8 mouse cellular contexts compared by ENCODE assay signal in genomic region chr19:23447221-23447987, GRCm38 (mm10). TPM values are rescaled to one million over a fixed set of nuclear protein-coding genes. Genes with fewer than 3 reads are reported as not detected.
A peak's percentile ranks its signal among the peaks of the same experiment; 100 is the strongest.
DNase-seq lines count a peak whose midpoint lies in the region; ATAC-seq and TF ChIP-seq lines count a peak whose summit lies in the region.

No protein-coding gene starts in this region.

- DNase-seq in spleen, adult 2 months (ENCODE audit: low read depth in 1 of 2, low spot score in 2 of 2) = no peak
- DNase-seq in spleen, postnatal 4 days (ENCODE audit: low spot score in 2 of 2) = no peak
- peak; percentile 18 for DNase-seq in cerebellum, adult 9-11 months
- DNase-seq in gastrocnemius, adult 2 months = peak; percentile 38
- DNase-seq in intestine, embryonic 14.5 days (ENCODE audit: low spot score) = peak; percentile 72
- peak; percentile 20 to 28 for DNase-seq in lung, adult 18-20 months
- DNase-seq in spleen, postnatal 10 days (ENCODE audit: low spot score in 2 of 2) = no peak

- no peaks in the 10 kb centered on the region for H3K36me3 ChIP-seq in spleen, adult 2 months (ENCODE audit: control insufficient read depth, insufficient read depth, low read length)
- no peaks in the 10 kb centered on the region for H3K36me3 ChIP-seq in intestine, embryonic 14.5 days (ENCODE audit: control insufficient read depth, insufficient read depth, low read length)
- no peaks in the 10 kb centered on the region for H3K36me3 ChIP-seq in neural tube, embryonic 12.5 days

- no peaks in the 10 kb centered on the region for H3K9me3 ChIP-seq in intestine, embryonic 14.5 days (ENCODE audit: control insufficient read depth, low read length)
- no peaks in the 10 kb centered on the region for H3K9me3 ChIP-seq in neural tube, embryonic 12.5 days

- H3K9ac ChIP-seq in intestine, embryonic 14.5 days (ENCODE audit: low read length) = peak overlapping the region; percentile 29
- peak overlapping the region; percentile 48 for H3K9ac ChIP-seq in neural tube, embryonic 12.5 days

- no peak for TF ChIP-seq CTCF in spleen, adult 2 months (IDR thresholded peaks at IDR 0.05; ENCODE audit: extremely low read depth, insufficient read depth, insufficient read length, insufficient replicate concordance)
- peak; percentile 28 for TF ChIP-seq CTCF in gastrocnemius, adult 2 months (IDR thresholded peaks at IDR 0.05)

- H3K27me3 ChIP-seq in spleen, adult 2 months (ENCODE audit: control insufficient read depth, insufficient read depth, low read length) = no peaks in the 10 kb centered on the region
- no peaks in the 10 kb centered on the region for H3K27me3 ChIP-seq in intestine, embryonic 14.5 days (replicated peaks; ENCODE audit: control insufficient read depth, insufficient read depth, low read length)
- 0 out of 2 replicates have a peak, but pooled peaks cover 8% of the 10 kb centered on the region for H3K27me3 ChIP-seq in neural tube, embryonic 12.5 days (replicated peaks)

- peak; percentile 47; the same call in 1 of the 2 replicates for ATAC-seq in intestine, embryonic 14.5 days (replicated peaks; ENCODE audit: low FRiP score, low TSS enrichment, low read depth)
- peak; percentile 81 for ATAC-seq in neural tube, embryonic 12.5 days (ENCODE audit: low FRiP score, low read depth)

- no peak for TF ChIP-seq POLR2A in spleen, adult 2 months (IDR thresholded peaks at IDR 0.05; ENCODE audit: low read depth, low read length)

- intact Hi-C loops in gastrocnemius, adult 2 months (cut with DNase I) = no loop called here

- peak overlapping the region; percentile 50; the same call in 1 of the 2 replicates for H3K4me3 ChIP-seq in spleen, adult 2 months (ENCODE audit: extremely low read depth, insufficient read depth, insufficient read length)
- H3K4me3 ChIP-seq in gastrocnemius, adult 2 months = peak overlapping the region; percentile 76
- H3K4me3 ChIP-seq in intestine, embryonic 14.5 days (ENCODE audit: low read depth, low read length) = peak overlapping the region; percentile 48
- H3K4me3 ChIP-seq in neural tube, embryonic 12.5 days = peak overlapping the region; percentile 39

- peak overlapping the region; percentile 97 for H3K4me2 ChIP-seq in intestine, embryonic 14.5 days (ENCODE audit: low read length)
- H3K4me2 ChIP-seq in neural tube, embryonic 12.5 days (replicated peaks) = peak overlapping the region; percentile 94

- H3K4me1 ChIP-seq in spleen, adult 2 months (ENCODE audit: control insufficient read depth, insufficient read depth, insufficient read length) = peaks cover 8% of the 10 kb centered on the region
- peaks cover 4% of the 10 kb centered on the region; the same call in 1 of the 2 replicates for H3K4me1 ChIP-seq in intestine, embryonic 14.5 days (replicated peaks; ENCODE audit: control insufficient read depth, insufficient read depth, low read length)
- H3K4me1 ChIP-seq in neural tube, embryonic 12.5 days = peaks cover 18% of the 10 kb centered on the region

- no peak overlapping the region for H3K27ac ChIP-seq in spleen, adult 2 months (ENCODE audit: insufficient read depth, low read length)
- peak overlapping the region; percentile 69 for H3K27ac ChIP-seq in gastrocnemius, adult 2 months
- no peak overlapping the region for H3K27ac ChIP-seq in intestine, embryonic 14.5 days (ENCODE audit: low read depth)
- no peak overlapping the region for H3K27ac ChIP-seq in neural tube, embryonic 12.5 days

- WGBS in spleen, adult 2 months = 4% methylated on average over 23 of the region's 23 CpGs
- 2% methylated on average over 23 of the region's 23 CpGs for WGBS in intestine, embryonic 14.5 days
- WGBS in neural tube, embryonic 12.5 days = 1% methylated on average over 23 of the region's 23 CpGs

RNA-seq across cellular contexts. Expression of gene Mamdc2, which starts 0.8 kb away (rescaled TPM):
- polyA plus RNA-seq in spleen, adult 2 months (2012; rRNA removed) = 0.35 TPM in 2 replicates
- total RNA-seq in gastrocnemius, adult 2 months (2021) = 1 to 10 TPM; 1.1 TPM
- 2.7 and 3.6 TPM in 2 replicates for polyA plus RNA-seq in intestine, embryonic 14.5 days (2014; fragmentation: Nextera tagmentation; extraction: Ambion mirVana)
- polyA plus RNA-seq in neural tube, embryonic 12.5 days (2016; fragmentation: Nextera tagmentation; extraction: Ambion mirVana) = 2.3 and 2.4 TPM in 2 replicates

Comparison
In these comparisons a context has a peak if more than half of its experiments do, and no peak if none do; other contexts are left out.
1. DNase-seq: peak in cerebellum, adult 9-11 months (single experiment), gastrocnemius, adult 2 months (single experiment), intestine, embryonic 14.5 days (single experiment) and lung, adult 18-20 months (2 of 2); none in spleen, adult 2 months (0 of 2), spleen, postnatal 4 days (0 of 2) and spleen, postnatal 10 days (0 of 2).
2. Peak in every context shown above with its lines, with median percentiles within 50 percentile points of each other: H3K4me3 ChIP-seq.